Mouse (Mus musculus) testis, postnatal 14 days (tissue): Measurements from ENCODE around the gene Slc35d2.

Experiments
- DNase-seq: peaks from one replicate; pipeline ENCODE4 v3.0.0; 2021; ENCODE audit warnings: low spot score

Slc35d2 gene

DNA sequence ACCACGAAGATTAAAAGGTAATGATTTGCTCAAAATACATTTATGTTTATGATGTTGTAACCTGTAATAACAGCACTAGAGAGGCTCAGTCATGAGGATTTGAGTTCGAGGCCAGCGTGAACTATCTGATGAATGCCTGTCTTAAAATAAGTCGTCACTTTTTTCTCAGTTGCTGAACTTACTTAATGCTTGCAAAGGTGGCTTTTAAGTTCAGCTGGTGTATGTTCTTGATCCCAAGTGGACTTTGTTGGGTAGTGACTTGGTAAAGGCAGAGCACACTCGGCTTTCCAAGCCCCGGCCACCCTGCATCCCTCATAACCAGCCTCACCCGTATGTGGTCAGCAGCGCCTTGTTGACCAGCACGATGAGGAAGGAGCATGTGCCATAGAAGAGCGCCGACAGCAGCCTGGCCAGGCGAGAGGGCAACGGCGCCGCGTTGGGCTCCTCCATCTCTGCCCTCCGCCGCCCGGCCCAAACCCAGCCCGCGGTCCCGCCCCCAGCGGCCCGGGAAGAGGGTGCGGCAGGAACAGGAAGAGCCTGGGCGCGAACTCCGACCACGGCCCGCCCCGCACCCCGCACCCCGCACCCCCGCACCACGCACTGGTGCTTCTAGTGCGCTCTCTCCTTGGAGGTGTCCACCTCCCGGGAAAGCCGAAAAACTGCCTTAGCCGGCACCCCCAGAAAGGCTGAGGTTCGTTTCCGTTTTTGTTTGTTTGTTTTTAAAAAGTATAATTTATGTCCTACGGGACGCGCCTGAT lies at the start of gene Slc35d2:
Gene Slc35d2 (minus strand): TSS at position 511 of the 758 bp plus-strand sequence.
- DNase-seq, result no peak

DNA sequence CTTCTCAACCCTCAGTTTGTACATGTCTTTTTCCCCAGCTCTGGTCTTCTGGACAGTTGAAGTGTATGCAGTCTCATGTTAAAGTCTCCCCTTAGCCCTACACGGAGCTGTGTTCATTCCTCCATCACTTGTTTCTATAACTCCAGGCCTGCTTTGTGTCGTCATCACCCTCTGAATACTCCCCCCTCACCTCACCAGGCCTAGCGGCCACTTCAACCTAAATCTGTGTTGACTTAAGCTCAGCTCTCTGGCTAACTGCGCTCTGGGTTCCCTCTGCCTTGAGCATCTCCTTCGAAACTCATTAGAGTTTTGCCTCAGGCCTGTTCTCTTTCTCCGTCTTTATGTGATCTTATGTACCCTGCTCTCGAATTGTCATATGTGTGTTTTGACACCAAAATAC lies 48.8 kb upstream of the Slc35d2 start:
- DNase-seq, result no peak

DNA sequence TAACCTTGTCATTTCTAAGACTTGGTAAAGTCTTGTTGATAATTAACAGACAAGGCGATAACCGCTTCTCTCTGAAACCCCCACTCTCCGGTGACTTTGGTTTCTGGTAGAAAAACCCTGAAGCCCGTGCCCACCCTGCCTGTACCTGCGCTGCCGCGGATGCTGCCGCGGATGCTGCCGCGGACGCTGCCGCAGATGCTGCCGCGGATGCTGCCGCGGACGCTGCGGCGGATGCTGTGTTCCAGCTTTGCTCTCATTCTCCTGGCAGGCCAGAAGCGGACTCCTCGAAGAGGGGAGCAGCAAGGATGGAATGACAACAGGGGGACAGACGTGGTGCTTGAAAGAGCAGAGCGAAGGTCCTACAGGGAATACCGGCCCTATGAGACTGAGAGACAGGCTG lies 40.6 kb upstream of the Slc35d2 start:
- no peak for DNase-seq

DNA sequence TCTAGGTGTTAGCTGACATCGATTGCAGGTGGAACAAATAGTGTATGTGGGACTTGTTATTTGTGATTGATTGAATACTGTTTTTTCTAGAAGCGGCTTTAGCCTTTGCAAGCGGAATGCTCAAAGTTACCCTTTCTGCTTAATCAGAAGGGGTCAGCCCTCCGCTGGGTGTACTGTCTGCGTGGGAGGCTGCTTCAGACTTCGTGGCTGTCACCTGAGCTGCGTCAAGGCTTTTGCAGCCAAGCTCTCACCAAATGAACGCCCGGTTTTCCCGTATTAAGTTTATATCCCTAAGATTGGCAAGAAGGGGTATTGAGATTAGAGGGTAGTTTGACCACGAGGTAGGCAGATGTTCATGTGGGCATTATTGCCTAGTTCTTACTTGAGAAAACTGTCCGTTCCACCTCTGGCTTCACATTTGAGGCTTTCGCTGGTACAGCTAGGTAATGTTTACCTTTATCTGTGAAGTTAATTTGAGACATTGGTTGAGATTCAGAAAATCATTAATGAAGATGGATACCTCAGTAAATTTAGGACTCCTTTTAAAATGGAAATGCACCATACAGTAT lies 34.1 kb upstream of the Slc35d2 start:
- no peak for DNase-seq

DNA sequence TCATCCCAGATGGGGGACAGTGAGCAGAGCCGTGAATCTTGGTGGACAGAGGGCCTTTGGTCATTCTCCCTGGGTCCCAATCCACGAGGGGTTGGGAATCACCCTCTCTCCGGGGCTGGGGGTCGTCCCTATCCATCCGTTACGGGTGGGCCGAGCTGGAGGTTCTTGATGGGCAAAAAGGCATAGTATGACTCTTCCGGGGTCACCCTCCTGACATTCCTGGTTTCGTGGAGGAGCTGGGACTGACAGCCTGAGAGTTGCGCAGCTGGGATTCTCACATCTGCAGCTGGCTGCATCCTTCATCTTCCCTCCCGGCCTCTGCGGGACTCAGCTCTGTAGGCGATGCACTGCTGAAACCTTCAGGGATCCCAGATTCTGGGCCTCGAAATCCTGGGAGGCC lies 33.5 kb upstream of the Slc35d2 start:
- DNase-seq, result no peak

DNA sequence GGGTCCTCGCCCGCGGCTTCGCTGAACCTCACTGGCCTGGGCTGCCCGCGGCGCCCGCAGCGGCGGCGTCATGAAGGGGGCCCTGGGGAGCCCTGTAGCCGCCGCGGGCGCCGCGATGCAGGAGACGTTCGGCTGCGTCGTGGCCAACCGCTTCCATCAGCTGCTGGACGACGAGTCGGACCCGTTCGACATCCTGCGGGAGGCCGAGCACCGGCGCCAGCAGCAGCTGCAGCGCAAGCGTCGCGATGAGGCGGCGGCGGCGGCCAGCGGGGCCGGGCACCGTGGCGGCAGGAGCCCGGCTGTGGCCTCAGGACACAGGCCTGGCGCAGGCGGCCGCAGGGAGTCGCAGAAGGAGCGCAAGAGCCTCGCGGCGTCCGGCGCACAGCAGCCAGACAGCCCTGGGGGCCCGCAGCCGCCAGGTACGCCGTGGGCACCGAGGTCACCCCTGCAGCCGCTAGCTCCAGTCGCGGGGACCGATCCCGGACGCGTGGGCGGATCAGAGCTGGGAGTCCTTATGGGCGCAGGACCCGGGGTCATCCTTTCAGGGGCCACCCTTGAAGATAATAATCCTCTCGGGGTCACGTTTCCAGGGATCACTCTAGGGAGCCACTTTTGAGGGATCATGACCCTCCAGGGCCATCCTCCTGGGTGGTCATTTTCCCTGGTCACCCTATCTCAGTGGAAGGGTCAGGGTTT lies 32.9 kb upstream of the Slc35d2 start:
- peak; percentile 48 for DNase-seq

DNA sequence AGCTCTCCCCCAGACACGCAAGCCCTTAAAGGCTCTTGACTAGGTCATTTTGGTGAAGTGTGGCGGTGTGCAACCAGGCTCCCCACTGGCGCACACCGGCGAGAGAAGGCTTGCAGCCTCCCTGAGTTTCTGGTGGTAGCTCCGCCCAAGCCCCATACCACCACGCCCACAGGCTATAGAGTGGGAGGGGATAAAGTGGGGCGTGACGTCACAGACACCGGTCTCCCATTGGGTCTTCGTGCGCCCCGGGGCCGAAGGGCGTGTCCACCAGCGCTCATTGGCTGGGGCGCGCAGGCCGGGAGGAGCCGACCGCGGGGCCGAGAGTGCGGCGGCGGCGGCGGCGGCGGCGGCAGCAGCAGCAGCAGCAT lies 32.4 kb upstream of the Slc35d2 start, which contains the start of gene Habp4:
Gene Habp4 (plus strand): TSS at position 277 of the 368 bp plus-strand sequence.
- DNase-seq, result peak; percentile 98

DNA sequence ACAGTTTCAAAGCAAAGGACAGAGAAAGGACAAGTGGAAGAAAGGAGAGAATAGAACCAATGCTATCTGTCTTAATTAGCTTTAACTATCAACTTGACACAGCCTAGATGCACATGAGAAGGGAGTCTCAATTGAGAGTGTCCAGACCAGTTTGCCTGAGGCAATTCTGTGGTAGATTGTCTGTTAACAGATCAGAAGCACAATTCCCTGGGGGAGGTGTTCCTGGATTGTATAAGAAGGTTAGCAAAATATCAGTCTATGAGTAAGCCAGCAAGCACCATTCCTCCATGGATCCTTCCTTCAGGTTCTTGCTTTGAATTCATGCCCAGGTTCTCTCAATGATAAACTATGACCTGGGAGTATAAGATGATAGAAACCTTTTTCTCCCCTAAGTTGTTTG lies 27.8 kb upstream of the Slc35d2 start:
- no peak for DNase-seq

DNA sequence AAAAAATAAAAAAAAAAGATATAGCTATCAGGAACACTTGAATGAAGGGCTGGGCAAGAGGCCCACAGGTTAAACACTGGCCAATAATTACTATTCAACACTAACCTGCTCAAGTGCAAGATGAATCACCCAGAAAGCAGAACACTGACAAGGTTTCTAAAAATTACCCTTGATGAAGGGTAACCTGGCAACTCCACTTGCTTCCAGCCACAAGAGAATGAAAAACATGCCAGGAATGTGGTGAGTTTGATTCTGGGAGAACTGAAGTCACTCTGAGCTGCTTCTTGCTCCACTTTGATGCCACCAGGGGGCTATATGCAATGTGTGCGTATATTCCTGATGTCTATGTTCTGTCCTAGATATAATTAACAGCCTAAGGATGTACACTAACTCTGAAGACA lies 26.0 kb upstream of the Slc35d2 start:
- no peak for DNase-seq

DNA sequence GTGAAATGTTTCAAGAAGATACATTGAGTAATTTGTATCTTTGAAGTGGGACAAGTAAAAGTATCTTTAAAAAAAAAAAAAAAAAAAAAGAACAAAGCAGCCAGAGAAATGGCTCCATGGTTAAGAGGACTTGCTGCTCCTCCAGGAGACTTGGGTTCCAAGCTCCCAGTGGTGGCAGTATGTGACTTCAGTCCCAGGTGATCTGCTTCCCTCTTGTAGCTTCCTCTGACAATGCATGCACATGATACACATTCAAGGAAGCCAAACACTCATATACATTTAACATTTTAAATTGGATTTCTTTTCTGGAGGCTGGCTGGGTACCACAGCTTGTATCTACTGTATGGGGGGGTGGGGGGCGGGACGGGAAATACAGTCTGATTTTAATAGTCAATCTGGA lies 25.5 kb upstream of the Slc35d2 start:
- DNase-seq, result no peak

DNA sequence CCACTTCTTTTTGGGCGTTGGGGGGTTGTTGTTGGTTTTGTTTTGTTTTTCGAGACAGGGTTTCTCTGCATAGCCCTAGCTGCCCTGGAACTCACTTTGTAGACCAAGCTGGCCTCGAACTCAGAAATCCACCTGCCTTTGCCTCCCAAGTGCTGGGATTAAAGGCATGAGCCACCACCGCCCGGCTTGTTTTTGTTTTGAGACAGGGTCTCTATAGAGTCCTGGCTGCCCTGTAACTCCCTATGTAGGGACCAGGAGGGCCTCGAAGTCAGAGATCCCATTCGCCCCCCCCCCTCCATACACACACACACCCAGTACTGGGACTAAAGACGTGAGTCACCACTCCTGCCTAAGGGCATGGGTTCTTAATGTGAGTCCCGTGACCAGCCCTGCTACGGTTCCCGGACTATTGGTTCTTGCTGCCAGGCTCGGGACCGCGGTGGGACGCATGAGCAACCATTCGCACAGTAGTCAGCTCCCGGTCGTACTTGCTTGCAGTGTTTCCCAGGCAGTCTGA lies 24.6 kb upstream of the Slc35d2 start:
- peak; percentile 58 for DNase-seq

DNA sequence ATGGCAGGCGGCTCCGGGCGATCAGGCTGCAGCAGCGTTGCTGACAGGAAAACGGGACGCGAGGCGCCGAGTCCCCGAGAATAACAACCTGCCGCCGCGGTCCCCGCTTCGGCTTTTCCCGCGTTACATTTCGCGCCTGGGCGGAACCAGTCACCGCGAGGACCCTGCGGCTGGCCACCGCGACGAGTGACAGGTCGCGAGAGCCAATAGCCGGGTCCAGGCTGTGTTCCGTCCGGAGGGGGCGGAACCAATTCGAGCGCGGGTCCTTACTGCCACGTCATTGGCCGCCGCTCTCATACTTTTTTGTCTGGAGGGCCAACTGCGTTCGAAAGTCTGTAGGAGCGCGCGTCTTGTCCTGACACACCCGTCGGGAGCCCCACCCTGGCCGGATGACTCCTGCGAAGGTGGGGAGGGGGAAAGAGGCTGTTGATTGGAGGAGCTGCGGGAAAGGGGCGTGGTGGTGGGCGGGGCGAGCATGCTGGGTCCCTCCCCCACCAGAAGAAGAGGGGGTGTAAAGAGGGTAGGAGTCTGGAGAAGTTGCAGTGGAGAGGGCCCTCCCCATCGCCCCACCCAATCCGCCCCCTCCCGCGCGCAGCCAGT lies 24.0 kb upstream of the Slc35d2 start, which contains the start of gene Zfp367:
Gene Zfp367 (minus strand): TSS at position 120 of the 600 bp plus-strand sequence.
- DNase-seq, result peak; percentile 99

DNA sequence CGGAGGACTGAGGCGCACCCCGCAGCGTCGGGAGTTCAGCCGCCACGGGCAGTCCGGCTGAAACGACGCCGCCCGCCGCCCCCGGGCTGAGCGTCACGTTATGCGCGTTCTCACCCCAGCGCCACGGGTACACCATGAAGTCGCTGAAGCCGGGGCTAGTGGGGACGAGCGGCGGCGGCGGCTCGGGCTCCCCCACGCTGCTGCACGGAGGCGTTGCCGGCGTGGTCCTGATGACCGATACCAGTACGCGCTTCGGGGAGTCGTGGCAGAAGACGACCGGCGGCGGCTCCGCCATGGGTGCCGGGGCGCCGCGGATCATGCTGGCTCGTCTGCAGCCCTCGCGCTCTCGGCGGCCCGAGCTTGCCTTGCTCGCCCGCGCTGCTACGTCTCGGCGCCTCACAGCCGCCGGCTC lies 23.5 kb upstream of the Slc35d2 start:
- DNase-seq, result peak; percentile 66

DNA sequence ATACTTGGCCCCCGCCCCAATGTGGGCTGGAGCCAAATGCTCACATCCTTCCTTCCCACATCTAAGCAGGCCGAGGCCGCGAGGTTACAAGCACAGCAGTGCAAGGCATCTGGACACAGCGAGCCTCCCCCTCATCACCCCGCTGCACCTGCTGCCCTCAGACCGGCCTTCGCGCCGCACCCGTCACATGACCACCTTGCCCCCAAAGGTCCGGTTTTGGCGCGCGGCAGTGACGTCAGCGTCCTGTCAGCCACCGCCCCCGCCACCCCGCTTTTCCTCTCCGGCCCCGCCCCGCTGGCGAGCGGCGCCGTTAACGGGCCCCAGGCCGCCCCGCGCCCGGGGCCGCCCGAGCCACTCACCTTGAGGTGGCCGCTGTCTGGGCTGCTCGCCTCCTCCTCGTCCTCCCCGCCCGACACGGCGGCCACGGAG lies 23.1 kb upstream of the Slc35d2 start:
- DNase-seq, result peak; percentile 92

DNA sequence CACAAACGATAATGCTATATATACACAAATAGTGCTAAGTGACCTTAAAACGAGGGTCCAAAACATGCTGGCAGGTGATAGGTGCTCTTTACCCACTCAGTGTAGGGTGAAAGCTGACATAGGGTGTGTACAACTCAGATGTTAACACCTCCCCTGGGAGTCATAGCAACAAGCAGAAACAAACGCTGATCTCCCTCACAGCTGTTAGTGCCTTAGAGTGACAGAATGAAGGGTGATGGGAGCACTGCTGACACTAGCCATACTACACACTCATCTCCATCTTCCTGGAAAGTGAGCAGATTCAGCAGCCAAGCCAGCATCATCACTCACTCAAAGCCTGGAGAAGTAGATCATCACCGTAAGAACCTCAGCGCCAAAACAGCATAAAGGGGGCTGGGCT lies 21.0 kb upstream of the Slc35d2 start:
- no peak for DNase-seq

DNA sequence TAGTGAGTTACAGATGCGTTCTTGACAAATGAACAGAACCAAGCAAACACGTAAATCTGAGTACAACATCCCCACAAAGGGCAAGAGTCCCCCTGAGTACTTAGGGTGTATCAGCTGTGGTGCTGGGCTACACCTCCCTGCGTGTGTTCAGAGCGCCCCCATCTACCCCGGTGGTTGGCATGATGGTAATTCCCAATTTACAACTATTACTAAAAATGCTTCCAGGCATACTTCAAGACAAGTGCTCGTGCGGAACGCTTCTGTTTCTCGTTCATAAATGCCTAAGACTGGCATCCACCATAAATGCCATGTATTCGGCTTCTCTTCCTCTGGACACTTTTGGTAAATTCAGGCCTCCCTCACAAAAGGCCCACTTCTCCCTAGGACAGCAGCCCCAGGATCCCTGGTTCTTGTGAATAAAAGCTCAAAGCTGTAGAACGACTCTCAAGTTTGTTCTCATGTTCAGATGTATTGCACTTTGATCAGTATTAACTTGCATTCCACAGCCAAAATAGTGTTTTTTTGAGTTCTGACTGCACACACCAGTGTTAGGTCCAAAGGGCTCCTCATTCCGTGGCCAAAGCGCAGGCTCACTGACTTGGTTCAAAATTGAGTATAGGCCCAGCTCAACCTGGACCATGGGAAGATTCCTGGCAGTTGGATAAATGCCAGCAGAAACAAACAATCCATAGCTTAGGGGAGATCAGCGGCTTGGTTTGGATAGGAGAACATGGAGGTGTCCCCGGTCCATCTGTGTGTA lies 628 bp upstream of the Slc35d2 start:
- DNase-seq, result no peak

DNA sequence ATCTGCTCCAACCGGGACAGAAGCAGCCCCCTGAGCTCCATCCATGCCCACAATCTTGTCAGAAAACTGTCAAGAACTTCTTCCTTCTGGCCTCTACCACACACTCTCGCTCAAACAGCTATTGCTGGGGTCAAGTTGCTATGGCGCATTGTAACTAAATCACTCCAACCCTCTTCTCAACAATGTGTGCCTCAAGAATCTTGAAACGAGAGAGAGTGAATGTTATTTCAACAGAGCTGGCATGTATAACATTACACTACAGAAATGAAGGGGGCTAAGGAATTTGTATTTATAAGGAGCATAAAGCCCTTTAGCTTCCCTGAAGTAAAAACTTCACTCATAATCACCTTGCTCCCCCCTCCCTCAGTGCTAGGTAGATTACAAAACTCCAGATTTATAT lies 2.9 kb downstream of the Slc35d2 start:
- DNase-seq, result no peak

DNA sequence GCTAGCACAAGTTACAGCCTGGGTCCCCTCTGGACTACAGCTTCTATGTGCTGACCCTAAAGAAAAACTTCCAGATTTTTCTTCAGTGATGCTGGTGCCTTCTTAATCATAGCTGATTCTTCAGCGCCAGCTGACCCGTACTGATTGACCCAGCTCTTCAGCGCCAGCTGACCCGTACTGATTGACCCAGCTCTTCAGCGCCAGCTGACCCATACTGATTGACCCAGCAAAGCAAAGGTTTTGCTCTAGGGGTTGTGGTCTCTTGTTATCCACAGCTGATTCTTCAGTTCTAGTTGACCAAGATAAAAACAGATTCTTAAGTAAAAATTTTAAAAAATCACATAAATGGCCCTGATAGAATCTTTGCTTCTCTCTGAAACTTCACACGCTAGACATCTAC lies 4.3 kb downstream of the Slc35d2 start:
- DNase-seq, result no peak

DNA sequence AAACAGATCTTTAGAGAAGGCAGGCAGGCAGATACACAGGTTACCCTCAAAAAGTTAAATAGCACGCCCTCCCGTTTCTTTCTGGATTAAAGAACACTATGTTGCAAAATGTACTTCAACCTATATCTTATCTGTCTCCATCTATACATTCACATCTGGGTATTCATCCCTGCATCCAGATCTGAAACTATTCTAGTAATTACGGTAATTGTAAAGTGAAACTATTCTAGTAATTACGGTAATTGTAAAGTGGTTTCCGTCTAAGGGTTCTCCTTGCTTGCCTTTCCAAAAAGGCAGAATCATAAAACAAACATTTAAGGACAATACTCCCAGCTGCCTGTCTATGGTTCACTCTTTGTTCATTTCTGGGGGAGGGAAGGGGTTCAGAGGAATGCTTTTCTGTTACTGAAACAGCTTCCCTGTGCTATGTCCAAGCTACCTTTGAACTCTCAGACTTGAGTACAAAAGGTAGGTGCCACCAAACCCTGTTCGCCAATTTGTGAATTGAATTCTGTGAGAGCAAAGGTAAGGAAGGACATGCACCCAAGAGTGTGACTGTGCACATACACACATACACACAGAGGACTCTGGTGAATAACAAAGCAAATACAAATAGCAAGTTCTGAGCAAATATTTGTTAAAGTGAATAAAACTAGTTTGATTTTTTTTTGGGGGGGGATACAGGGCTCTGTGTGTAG lies 5.5 kb downstream of the Slc35d2 start:
- DNase-seq, result no peak

DNA sequence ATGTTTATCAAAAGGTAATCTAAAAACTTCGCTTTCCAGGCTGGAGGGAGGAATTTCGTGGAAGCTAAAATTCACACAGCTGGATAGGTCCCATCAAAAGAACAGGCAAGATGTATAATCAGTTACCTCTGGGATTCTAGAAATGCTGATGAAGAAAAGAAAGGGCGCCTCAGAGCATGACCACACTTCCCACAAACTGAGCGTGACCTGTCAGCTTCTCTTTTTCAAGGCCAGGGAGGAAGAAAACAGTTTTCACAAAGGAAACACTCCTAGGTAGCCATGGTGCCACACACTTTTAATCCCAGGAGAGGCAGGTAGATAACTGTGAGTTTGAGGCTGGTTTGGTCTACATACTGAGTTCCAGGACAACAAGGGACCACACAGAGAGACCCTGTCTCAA lies 8.4 kb downstream of the Slc35d2 start:
- no peak for DNase-seq

DNA sequence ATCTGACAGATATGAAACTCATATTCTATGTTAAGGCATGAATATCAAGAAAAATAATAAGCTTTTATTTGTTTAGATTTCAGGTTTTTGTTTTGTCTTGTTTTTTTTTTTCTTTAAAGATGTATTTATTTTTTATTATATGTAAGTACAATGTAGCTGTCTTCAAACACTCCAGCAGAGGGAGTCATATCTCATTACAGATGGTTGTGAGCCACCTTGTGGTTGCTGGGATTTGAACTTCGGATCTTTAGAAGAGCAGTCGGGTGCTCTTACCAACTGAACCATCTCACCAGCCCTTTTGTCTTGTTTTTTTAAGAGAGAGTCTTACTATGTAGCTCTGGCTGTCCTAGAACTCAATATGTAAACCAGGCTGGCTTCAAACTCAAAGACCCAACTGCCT lies 11.7 kb downstream of the Slc35d2 start:
- no peak for DNase-seq
